Mouse (Mus musculus): ENCODE measurements at regions not wholly inside any gene's neighbourhood (a gene's known extent, or its start where the extent isn't known, plus 50 kb on each side); places are given as distances from the start of the nearest gene placed in this dataset.
A peak's percentile ranks its signal among the peaks of the same experiment; 100 is the strongest.
"Not testable (repeated sequence)": the region's sequence is repeated elsewhere in the genome, so short reads cannot be mapped to it uniquely, and the experiment has no call there.

DNA sequence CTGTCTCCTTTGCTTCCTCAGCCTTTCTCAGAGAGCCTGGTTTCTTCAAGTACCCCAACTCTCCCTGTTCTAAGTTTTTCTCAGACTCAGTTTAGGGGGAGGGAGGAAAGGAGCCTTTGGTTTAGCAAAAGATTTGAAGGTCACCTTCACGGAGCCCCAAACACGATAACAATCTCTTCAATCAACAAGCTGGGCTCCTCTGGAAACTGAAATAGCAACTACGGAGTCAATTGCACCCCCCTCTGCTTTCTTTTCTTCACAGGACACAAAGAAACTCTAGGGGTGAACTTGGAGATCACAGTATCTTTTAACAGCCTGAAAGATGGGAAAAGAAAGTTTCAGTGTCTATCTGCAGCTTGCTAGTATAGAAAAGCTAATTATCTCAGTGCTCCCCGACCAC lies 151.4 kb upstream of the 1700012A03Rik start:
- DNase-seq = no peak

DNA sequence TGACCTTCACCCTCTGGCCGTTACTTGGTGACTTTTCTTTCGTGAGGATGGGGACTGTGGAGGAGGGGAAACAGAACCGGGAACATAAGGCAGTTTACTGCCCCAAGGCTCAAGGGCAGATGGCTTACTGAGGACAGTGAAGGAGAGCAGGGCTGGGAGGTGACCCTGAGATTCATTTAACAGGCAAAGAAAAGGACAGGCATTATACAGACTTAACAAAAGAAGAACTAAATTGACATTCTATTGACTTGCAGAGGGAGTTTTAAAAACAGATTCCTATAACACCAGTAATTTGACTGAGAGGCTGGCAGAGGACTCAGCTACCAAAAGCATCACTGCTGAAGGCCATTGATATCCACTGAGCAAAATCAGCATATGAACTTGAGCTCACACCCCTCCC lies 153.0 kb upstream of the 1700012A03Rik start:
- DNase-seq = no peak

DNA sequence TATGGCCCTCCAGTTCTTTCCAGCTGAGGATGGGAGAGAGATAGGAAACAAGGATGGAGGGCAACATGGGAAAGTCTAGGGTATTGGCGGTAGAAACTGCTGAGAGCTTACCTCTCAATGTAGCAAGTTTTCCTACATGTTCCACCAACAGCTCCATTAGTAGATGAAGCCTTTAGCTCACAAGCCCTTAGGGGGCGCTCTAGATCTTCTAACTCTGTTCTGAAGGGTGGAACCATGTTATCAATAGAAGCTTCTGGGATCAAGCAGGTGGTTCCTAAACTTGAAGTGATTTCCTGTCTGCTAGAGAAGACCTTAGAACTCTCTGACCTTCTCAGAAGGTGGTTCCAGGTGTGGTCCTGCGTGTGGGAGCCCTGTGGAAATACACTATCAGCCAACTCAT lies 154.2 kb upstream of the 1700012A03Rik start:
- DNase-seq = peak; percentile 6

DNA sequence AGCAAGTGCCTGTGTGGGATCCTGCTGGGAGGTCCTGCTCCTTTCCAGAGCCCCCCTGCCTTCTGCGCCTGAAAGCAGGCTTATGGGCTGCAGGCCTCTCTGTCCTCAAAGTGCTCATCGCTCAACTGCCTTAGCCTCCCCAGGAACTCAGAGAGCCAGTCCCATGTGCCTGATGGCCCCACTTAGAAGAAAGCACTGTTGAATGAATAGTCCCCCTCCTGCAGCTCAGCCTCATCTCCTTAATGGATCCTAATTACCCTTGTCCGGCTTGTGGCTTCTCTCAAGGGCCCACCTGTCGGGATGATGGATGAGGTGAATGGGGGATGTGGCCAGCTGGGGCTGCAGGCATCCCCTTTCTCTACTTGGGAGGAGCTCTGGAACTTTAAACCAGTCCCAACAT lies 163.1 kb upstream of the 1700012A03Rik start:
- no peak for DNase-seq

DNA sequence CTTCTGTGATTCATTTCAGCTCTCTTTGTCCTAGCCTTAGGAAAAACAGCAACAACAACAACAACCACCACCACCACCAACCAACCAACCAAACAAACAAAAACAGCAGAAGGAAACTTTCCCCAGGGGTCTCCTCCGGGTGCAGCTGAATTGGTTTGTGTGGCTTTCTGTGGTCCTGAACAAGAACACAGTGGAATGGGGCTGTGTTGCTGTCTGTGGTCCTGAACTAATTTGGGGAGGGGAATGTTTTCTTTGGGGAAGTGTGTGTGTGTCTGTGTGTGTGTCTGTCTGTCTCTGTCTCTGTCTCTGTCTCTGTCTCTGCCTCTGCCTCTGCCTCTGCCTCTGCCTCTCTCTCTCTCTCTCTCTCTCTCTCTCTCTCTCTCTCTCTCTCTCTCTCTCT lies 164.8 kb upstream of the 1700012A03Rik start:
- DNase-seq = not testable (repeated sequence)

DNA sequence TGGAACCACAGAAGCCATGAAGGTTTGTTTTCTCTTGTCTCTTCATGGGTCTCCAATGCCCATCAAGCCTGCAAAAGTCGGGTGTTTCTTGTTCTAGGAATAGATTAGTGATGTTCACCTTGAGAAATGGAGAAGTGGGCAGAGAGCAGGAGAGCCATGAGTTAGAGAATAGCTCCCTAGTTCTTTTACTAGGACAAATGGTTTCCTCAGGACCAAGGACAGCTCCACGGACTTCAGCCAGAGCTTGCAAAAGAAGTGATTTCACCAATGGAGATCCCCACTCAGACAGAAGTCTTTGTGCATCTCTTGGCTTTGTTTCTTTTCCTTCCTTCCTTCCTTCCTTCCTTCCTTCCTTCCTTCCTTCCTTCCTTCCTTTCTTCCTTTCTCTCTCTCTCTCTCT lies 166.3 kb upstream of the 1700012A03Rik start:
- DNase-seq = peak; percentile 5

DNA sequence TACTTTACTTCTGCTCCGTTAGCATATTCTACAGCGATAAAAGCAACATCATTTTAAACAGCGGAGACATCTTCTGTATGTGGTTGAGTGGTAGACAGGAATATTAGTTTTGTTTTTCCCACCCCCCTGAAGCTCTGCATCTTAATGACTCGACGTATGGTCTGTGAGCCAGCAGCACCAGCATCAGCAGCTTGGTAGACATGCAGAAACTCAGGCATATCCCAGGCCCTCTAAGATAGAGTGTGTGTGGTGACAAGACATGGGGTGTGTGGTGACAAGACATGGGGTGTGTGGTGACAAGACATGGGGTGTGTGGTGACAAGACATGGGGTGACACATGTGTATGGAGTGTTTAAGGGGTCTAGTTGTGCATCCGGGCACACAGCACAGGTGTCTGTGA lies 175.4 kb upstream of the 1700012A03Rik start:
- no peak for DNase-seq

DNA sequence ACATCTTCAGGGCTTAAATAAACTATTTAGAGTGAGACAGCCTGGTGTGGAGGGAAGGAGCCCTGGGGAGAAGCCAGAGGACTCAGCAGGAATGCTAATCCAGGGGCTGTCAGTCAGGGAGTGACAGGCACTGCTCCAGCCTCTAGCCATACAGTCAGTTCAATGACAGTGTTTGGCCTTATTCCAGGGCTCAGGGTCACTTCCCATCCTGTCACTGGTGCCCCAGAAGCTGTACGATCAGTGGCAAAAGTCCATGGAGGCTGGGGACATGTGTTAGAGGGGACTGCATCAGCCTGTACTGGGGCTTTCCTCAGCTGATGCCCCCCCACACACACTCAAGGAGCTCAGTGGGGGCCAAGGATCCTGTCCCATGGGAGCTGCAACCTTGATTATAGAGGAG lies 176.1 kb upstream of the 1700012A03Rik start:
- DNase-seq = no peak

DNA sequence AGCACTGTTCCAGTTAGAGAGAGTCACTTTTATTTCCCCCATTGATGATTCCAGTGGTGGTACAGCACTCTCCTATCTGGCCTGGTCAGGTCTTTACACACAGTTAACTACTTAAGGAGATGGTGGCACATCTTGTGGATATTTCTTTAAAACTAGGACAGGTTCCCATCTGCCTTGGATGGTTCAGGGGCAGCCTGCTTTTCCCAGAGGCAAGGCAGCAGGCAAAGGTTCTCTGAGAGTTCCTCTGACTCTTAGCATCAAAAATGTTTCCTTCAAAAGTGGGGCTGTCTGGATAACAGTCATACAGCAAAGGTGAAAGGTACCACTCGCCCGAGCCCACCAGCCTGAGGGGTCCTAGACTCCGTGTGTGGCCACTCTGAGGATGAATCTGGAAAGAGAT lies 178.3 kb upstream of the 1700012A03Rik start:
- DNase-seq = no peak

DNA sequence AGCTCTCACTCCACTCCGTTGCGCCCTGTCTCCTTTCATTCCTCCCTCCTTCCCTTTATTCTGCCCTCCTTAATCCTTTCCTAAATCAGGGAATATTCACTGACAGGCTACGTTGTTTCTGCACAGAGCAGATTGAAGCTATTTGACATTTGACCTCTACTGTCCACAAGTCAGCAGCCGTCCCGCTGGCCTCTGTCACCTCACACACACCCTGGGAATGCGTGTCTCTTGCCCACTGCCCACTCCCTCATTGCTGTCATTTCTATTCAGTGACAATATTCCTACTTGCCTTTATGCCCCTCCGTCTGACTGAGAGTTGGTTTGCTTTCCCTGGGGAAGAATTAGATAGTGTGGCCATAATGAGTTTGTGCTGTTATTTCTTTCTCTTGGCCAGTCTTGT lies 188.1 kb upstream of the 1700012A03Rik start:
- no peak for DNase-seq

DNA sequence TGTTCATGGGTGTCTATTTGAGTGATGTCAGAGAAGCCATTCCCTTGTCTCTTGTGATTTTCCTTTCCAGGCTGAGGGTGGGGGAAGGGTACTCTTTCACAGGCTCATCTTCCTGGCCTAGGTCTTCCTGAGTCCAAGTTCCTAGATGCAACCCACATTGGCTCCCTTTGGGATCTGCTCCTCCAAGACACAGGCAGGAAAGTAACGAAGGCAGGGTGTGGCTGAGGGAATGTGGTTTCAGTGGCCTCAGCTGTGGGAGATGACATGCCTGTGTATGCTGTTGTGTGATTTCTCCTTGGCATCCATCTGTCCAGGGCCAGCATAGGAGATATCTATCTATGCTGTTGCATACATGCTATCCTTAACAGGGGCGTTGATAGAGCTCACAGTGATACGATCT lies 190.4 kb upstream of the 1700012A03Rik start:
- DNase-seq = no peak

DNA sequence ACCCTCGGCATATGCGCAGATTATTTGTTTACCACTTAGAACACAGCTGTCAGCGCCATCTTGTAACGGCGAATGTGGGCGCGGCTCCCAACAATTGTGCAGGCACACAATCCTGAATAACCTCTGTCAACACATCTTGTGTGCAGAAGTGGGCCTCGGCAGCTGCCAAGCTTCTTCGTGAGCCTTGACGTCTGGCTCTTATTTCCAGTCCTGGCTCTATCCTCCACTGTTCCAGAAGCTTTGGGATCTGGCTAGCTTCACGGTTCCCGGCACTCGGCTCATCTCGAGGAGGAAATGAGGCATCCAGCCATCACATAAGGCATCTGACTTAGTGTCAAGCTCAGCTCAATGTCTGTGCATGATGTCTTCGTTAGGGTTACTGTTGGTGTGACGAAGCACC lies 195.8 kb upstream of the 1700012A03Rik start:
- no peak for DNase-seq

DNA sequence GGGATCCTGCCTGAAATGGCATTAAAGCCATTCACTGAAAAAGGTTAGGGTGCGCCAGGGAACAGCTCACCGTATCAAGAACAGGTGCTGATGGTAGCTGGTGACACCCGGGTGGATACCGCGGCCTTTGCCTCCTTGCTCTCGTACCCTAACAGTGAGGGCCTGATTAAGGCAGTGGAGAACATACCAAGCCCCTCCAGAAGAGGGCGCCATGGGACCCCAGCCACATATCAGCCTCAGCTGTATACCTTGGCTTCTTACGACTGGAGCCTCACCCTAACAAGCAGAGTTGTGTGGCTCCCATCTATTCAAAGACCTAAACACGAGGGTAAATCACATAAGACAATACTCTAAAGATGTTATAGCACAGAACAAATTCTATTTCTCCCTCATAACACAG lies 203.7 kb upstream of the 1700012A03Rik start:
- peak; percentile 8 for DNase-seq

DNA sequence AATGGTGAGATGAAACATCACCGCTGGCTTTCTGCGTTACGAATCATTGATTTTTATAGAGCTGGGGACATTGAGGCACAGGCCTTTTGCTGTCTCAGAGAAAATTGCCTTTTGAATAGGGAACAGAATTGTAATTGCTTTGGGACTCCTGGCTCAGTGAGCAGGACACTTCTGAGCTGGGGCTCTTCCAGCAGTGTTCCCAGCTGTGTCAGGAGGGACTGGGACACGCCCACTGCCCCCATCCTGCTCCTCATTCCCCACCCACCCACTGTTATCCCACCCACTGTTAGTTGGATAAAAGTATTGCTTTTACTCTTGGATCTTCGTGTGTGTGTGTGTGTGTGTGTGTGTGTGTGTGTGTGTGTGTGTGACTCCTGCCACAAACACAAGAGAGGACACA lies 204.4 kb upstream of the 1700012A03Rik start:
- no peak for DNase-seq

DNA sequence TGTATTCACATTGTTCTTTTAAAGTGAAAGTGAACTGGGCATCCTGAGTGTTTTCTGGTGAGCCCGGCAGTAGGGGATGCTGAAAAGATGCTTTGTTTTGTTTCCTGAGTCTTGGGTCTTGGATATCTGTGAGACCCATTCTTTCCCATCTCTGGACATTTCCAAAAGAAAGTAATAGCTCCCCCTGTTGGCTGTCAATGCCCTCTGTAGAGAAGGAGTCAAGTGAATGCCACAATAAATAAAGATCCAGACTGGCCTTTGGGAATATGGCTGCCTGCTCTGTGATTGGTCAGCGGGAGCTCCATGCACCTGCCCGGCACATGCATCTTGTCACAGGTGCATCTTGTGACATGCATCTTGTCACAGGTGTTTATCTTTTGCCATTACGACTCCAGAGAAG lies 209.4 kb upstream of the 1700012A03Rik start:
- no peak for DNase-seq

DNA sequence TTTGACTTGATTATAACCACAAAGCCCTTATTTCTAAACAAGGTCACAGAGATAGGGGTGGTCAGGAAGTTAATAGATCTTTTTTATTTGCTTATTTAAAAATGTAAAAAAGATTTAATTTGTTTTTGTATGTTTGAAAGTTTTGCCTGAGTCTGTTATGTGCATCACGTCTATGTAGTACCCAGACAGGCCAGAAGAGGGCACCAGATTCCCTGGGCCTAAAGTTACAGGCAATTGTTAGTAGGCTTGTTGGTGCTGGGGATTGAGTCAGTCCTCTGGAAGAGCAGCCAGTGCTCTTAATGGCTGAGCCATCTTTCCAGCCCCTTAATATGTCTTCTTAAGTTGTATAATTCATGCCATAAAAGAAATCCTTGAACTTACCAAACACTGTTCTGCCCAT lies 211.5 kb upstream of the 1700012A03Rik start:
- peak; percentile 38 for DNase-seq

DNA sequence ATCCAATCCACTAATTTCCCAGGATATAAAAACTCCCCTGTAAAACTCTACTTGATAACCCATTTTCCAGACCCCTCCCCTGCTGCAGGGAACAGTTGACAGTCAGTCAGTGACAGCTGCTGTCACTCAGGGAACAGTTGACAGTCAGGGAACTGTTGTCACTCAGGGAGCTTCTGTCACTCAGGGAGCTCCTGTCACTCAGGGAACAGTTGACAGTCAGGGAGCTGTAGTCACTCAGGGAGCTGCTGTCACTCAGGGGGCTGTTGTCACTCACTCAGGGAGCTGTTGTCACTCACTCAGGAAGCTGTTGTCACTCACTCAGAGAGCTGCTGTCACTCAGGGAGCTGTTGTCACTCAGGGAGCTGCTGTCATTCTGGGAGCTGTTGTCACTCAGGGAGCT lies 214.3 kb upstream of the 1700012A03Rik start:
- DNase-seq = no peak

DNA sequence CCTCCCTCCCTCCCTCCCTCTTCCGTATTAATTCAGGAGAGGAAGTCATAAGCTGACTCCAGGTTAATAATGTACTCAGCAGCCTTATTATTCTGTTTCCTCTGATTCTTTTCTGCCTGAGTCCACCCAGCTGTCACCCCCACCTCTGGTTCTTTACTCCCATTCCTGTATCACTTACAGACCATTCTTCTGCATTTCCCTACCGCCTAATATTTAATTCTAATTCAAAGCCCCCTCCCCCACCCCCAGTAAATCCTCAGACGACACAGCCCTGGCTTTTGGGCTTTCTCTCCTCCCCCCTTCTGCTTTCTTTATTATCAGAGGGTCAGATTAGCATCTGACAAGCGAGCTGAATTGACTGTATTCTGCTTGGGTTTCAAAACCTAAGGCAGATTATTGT lies 215.5 kb upstream of the 1700012A03Rik start:
- no peak for DNase-seq

DNA sequence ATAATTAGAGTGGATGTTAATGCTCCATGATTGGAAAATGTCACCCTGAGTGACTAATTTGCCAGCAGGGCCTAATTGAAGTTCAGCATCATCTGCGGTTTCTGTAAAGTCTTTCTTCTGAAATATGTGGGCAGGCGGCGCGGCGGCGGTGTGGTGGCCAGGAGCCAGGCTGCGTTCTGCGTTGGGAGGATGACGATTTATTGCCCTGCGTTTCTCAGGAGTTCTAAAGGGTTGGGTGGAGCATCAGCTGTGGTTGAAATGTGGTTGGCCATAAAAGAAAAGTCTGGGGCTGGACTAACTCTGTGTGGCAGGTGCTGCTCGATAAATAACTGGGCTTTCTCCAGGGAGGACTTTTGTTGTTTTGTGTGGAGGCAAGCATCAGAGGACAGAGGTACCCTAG lies 219.4 kb upstream of the 1700012A03Rik start:
- no peak for DNase-seq

DNA sequence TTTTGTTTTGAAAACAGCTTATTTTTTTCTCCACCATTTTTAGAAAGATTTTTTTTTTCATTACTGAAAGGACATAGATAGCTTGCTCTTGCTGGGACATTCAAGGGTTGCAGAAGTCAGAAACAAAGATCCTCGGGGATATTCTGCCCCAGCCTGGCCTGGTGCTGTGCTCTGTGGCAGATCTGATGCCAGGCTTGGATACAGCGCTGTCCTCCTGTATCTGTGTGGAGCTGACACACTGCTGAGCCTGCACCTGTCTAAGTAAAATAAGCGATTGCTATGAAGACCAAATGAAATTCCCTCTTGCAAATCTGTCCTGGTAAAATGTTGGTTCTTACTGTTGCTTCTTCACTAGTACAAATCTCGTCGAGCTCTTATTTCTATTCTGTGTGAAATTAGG lies 226.4 kb upstream of the 1700012A03Rik start:
- no peak for DNase-seq

DNA sequence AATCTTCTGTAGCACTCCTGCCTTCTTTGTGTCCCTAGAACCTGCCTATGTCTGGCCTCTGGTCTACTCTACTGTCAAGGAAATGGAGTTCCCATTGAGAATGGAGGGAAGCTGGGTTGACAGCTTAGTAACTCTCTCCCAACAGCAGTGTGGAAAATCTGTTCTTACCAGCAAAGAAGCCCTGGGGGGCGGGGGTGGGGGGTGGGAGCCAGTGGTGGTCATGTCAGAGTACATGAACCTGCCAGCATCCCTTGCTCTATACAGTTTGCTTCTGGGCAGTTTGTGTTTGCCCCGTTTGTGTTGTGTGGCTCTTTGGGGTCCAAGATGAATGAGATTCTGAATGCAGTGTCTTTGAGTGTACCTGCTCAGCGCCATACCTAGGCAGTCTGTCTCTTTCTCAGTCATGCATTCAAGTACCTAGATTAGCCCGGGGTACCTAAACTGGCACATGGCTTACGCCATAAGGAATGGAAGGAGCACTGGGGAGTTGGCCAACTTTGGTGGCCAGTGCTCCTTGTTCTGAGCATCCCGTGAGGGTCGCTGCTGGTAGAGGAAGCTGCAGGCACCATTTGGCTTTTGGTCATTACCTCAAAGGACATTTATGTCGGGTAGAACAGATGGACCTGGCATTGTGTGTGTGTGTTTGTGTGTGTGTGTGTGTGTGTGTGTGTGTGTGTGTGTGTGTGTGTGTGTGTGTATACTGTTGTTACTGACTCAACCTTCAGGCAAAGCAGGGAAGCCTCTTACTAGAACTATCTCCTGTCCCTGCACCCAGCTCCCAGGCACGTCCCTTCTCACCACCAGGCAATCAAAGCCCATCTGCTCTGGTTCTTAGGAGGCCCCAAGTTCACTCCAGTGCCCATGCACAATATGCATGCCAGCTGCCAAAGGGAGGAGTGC lies 227.6 kb upstream of the 1700012A03Rik start:
- DNase-seq = no peak

DNA sequence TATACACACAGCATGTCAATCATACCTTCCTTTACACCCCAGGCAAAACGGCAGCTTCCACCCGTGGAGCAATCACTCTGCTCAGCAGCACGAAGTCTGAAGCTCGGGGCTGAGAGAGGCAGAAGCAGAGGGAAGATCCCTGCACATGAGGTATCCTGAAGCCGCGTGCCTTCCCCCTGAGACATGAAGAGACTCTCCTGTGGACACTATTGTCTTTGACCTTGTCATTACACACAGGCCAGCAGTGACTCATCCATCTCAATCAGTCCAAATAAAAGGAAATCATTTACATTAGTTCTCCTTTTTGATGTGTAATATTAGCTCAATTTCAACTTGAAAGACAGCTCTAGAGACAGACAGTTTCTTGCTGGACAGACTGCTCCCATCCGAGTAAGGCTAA lies 228.4 kb upstream of the 1700012A03Rik start:
- DNase-seq = no peak

DNA sequence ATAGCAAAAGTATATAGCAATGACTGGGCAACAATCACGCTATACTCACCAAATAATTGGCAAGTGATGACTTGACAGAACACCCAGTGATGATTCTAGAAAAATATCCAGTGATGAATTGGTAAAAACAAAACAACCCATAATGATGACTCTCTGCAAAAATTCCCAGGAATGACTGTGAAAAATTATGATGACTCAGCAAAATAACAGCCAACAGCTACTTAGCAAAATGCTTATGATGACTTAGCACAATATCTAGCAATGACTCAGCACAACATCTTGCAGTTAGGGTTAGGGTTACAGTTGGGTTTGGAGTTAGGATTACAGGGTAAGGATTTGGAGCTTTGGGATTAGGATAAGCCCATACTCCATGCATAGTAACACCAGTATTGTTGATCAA lies 232.4 kb upstream of the 1700012A03Rik start:
- no peak for DNase-seq

DNA sequence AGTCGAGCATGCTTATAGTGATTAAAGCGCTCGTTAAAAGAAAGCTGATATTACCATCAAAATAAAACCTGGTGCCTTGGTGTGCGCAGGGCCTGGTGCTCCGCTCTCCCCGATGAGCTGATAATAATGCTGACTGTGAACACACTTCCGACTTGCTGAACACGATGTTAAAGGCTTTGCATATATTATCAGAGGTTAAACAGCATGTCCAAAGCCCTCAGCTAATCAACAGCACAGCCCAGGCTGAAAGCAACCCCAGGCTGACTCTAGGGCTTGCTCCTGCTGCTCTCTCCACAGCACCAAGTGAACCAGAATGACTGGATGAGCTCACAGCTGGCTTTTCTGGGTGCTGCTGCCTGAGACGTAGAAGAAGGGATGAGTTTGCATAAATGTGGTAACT lies 238.2 kb upstream of the 1700012A03Rik start:
- DNase-seq = no peak
